Mouse (Mus musculus): ENCODE results near the gene Gatad2a.

The Gatad2a gene

GRCm38 (mm10) chr8:69900895-69901451, 95.2 kb downstream of the Gatad2a start:
- no peak for DNase-seq (ENCODE audit: inconsistent ontology term)

DNA sequence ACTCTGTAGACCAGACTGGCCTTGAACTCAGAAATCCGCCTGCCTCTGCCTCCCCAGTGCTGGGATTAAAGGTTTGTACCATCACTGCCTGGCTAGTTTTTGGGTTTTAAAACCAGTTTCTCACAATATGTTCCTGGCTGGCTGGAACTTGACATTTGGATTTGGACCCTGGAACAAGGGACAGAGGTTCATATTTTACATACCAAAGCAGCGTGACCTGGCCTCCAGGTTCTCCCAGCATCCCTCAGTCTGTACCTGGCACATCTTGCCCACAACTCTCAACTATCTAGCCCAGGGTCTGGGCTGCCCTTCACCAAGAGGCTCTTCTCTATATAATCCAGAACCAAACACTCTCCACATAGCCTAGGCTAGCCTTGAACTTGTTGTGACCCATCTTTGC, 96.3 kb downstream of the Gatad2a start:
- no peak for DNase-seq (ENCODE audit: inconsistent ontology term)

DNA sequence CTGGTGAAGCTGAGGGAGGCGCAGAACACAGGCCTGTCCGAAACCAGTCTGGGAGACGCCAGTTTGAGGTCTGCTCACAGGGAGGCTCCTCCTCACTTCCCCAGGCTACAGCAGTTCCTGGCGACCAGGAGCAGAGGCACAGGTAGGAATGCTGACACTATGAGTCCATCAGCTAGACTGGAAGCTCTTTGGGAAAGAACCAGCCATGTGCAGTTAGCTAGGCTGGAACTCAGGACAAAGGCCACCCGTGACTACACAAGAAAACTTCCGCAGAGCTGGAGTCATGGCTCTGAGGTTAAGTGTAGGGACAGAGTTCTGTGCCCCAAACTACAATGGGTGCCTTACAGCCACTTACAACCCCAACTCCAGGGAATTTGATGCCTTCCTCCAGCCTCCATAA, 98.3 kb downstream of the Gatad2a start:
- no peak for DNase-seq (ENCODE audit: inconsistent ontology term)

GRCm38 (mm10) chr8:69895772-69896451, 100.3 kb downstream of the Gatad2a start:
- DNase-seq (ENCODE audit: inconsistent ontology term) = no peak

DNA sequence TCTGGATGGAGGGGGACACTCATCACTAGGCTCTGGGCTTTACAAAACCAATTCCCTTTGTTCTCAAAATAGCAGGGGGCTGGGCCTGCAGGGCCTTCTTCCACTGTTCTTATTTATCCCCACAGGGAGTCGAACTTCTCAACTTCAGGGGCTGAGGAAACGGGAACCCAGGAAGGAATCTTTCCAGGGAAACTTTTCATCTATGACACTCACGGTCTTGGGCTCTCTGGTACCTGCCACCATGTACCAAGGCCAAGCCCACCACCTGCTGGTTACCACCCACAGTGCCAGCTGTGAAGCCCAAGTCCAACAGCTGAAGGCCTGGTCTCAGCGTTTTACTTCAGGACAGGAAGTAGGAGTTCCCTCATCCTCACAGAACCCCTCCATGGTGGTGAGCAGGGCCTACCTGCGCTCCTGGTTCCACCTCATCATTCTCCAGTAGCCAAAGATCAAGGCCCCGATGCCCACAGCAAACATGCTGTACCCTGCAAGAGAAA, 101.3 kb downstream of the Gatad2a start:
- DNase-seq (ENCODE audit: inconsistent ontology term) = no peak

DNA sequence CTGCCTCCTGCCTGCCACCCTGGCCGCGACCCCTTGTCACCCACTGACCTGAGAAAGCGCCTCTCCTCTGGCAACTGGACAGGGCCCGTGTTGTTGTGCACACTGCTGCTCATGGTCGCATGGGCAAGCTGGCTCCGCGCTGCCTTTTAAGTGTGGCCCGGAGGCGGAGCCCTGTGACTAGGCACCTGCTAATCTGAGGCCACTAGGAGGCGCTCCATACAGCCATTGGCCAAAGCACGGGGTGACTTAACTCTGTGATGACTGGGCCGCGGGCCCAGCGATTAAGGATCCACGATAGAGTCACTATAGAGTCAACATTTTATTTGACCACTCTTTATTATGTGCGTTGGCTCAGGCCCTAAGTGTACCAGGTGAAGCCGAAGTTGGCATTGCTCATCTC, 102.3 kb downstream of the Gatad2a start:
- DNase-seq (ENCODE audit: inconsistent ontology term) = no peak

GRCm38 (mm10) chr8:69890813-69891241, 105.4 kb downstream of the Gatad2a start:
- peak; percentile 36 for DNase-seq (ENCODE audit: inconsistent ontology term)

DNA sequence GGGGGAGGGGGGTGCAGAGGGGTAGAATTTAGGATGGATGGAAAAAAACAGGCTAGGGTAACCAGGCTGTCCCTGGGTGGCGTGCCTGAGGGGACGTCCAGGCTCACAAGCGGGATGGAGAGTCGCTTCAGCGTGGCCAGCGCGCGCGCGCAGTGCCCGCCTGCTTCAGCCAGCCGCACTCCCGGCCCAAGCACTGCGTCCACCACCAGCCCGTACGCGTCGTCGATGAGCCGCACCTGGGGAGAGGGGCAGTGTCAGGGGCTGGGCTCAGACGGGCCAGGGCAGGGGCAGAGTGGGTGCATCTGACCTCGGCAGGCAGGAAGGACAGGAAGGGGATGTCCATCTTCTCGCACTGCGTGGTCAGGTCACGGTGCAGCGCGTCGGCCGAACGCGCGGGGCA, 107.3 kb downstream of the Gatad2a start:
- DNase-seq (ENCODE audit: inconsistent ontology term) = no peak

DNA sequence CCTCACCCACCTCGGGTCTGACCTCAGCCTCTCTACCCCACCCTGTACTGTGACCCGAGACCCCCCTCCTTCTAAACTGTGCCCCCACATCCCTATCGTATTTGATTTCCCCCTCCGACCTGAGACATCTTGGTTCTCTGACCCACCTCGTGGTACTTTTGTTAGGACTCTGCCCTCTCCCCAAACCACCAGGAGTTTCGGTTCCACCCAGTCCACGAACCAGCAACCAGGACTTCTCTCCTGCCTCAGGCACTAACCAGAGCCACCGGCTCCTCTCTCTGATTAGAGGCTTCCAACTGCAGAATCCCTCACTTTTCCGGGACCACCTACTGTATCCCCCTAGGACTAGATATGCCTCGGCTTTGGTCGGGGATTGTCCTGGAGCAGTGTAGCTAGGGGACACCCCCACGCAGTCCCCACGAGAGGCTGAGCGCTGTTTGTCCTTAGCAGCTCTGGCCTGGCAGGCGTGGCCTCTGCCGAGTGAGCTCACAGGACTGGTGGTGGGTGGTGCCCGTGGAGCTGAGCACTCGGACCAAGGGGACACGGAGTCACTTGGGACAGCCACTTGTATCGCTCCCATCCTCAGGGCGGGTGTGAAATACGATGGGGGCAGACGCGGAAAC, 107.8 kb downstream of the Gatad2a start:
- peak; percentile 52 for DNase-seq (ENCODE audit: inconsistent ontology term)

GRCm38 (mm10) chr8:69887289-69888243, 108.6 kb downstream of the Gatad2a start, which contains the start of gene Cilp2:
Gene Cilp2, minus strand, starts transcription at chr8:69887687.
- peak; percentile 64 for DNase-seq (ENCODE audit: inconsistent ontology term)

DNA sequence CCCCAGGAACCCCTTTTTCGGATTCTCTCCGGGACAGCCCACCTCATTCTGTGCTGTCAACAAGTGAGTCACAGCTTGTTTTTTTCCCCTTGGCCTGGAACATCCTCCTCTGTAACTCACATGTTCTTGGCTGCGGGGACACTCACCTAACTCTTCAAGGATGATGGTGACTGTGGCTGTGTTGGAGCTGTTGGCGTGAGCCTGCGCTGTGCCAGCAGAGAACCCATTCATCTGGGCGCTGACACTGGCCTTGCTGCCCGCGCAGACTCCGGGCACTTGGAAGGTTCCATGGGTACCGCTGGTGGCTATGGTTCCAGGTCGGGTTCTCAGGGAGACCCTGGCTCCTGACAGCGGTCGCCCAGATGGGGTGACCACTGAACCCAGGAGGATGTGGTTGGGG, 112.0 kb downstream of the Gatad2a start:
- no peak for DNase-seq (ENCODE audit: inconsistent ontology term)

DNA sequence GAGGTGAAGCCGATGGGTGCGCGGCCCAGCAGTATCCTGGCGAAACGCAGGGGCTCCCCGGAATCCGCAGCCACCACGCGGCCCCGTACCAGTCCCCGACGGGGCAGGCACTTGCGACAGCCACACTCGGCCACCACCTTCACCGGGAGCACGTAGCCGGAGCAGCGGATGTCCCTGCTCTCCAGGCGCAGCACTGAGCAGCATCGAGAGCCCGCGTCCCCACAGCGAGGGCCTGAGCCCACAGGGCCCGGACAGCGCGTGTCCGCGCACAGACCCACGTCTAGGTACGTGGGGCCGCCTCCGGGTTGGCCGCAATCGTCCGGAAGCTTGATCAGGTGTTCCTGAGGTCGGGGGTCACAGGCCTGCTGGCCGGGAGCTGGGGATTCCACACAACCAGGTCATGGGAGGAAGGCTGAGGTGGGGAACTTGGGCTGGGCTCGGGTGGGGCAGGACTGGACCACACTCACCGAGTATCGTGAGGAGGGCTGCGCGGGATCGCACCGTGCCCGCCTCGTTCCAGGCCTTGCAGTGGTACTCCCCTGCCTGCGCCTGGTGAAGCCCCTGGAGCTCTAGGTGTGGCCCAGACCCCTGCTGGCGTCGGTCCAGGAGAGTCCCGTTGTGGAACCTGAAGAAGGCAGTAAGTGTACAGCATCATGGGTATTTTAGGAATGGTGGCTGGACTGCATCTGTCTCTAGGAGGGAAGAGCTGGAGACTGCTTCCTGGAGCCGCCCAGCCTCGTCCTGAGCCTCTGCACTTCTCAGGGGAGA, 113.2 kb downstream of the Gatad2a start:
- no peak for DNase-seq (ENCODE audit: inconsistent ontology term)

- peak; percentile 65 for DNase-seq (ENCODE audit: inconsistent ontology term)
Observed at GRCm38 (mm10) chr8:69882021-69882756, 114.0 kb downstream of the Gatad2a start.

GRCm38 (mm10) chr8:69881261-69881865, 114.8 kb downstream of the Gatad2a start:
- DNase-seq (ENCODE audit: inconsistent ontology term) = no peak

- DNase-seq (ENCODE audit: inconsistent ontology term) = no peak
Observed at GRCm38 (mm10) chr8:69880841-69881240, 115.3 kb downstream of the Gatad2a start.

DNA sequence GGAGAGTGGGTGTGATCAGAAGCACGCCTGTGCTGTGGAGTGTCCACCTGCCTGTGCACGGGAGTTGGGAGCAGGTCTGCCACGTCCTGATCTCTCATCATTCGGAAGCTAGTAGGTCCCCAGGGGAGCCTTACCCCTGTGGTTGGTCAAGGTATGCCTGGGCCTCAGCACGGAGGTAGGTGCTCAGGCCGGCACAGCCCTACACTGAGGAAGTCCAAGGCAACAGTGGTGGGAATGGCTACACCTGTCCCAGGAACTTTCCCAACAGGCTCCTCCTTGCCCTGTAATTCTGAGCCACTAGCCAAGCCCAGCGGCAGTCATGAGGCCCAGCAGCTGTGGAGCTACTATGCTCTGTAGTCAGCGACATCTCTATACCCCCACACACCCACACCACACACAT, 116.5 kb downstream of the Gatad2a start:
- DNase-seq (ENCODE audit: inconsistent ontology term) = no peak

DNA sequence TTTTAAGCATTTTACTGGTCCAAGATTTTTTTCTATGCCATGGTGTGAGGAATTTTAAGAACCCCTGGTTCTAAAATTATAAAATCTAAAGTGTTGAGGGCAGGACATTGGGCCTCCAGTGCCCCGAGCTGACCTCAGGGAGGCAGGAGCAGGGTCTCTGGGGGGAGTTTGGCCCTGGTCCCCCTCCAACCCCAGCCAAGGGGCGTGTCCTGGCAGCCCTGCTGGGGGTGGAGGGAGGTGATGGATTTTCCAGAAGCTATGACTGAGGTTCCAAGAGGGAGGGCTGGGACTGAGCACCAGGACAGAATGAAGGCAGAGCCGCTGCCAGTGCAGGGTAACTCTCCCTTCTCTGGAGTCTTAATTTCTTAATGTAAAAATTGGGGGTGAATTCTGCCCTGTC, 118.2 kb downstream of the Gatad2a start:
- no peak for DNase-seq (ENCODE audit: inconsistent ontology term)

DNA sequence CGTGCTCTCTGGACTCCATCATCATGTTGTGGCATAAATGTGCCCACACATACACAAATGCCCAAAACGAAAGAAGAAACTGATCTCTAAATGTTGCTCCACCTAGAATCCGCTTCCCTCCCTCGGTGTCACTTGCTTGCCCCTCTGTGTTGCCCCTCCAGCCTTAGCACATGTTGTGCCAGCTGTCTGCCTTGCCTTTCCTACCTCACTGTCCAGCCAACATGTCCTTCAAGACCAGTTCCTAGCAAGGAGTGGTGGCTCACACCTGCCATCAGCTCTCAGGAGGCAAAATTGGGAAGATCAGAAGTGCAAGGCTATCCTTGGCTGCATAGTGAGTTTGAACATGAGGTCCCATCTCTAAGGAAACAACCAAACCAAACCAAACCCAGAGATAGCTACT, 118.8 kb downstream of the Gatad2a start:
- no peak for DNase-seq (ENCODE audit: inconsistent ontology term)

- no peak for DNase-seq (ENCODE audit: inconsistent ontology term)
Observed at GRCm38 (mm10) chr8:69876967-69877366, 119.2 kb downstream of the Gatad2a start.

DNA sequence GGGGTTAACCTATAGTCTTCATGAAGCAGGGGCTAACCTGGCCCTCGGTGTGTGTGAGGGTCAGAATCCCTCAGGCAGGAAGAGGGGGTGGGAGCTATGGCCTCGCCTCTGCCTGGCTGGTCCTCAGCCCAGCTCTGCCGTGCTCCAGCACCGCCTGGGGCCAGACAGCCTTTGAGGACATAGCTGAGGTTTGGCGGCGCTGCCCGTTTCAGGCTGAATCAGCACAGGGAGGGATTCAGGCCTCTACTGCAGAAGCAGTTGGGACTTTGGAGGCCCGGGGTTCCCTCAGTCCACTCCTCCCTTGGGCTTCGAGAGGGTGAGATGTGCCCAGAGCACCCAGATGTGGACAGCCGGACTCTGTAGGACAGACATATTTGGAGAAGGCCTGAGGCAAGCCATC, 120.1 kb downstream of the Gatad2a start:
- DNase-seq (ENCODE audit: inconsistent ontology term) = peak; percentile 75

Measured in Muller cell, postnatal 12 days (primary cell).